ENCODE assay signal across 8 mouse cellular contexts in the genomic region with DNA sequence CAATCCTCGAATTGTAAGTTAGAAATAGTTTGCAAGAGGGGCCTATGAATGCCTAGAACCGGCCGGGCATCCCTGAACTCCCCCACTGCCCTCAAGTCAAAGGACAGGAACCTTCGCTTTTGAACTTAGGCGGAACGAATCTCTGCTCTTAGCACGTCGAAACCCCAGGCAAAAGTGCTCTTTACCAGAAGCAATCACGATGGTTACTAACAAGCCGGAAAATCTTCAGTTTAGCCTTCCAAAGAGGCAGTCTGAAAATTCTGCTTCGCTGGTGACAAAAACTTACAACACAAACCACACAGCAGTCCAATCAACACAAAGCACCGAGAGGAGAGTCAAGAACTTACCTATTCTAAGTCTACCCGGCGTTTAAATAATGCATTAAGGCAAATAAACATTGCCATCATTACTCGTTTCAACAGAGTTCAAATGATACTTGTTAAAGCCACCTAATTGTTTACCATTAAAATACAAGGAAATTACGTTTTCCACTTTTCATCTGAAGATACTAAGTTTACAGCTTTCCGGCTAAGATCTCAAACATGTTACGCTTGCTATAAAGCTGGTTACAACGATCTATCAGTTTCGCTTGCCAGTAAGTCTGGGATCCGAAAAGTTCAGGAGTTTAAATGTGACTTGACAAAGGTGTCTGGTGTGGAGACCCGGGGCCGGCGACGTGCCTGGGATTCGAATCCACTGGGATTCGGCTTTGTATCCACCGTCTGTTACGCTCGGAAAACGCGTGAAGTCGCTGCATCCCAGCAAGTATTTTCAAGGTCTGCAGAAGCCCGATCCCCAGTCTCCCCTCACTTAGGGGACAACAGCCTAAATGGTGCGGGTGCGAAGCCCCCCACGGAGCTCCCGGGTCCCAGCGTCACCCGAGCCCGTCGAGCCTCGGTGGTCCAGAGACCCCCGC. TPM values are rescaled to one million over a fixed set of nuclear protein-coding genes. Genes with fewer than 3 reads are reported as not detected.
DNase-seq lines count a peak whose midpoint lies in the region; ATAC-seq and TF ChIP-seq lines count a peak whose summit lies in the region.

No protein-coding gene starts in this region.

- ATAC-seq in intestine, postnatal 0 days = 0 out of 2 replicates have a peak, but pooled peaks have one; percentile 3
- ATAC-seq in midbrain, embryonic 16.5 days = peak; percentile 73; the same call in 1 of the 2 replicates
- ATAC-seq in stomach, postnatal 0 days (ENCODE audit: low FRiP score, low TSS enrichment) = peak; percentile 33

- peak overlapping the region; percentile 46 for H3K4me3 ChIP-seq in cortical plate, adult 2 months (ENCODE audit: insufficient read depth, low read length)
- peak overlapping the region; percentile 89 for H3K4me3 ChIP-seq in intestine, postnatal 0 days (ENCODE audit: low read depth, low read length)
- H3K4me3 ChIP-seq in limb, embryonic 10.5 days = peak overlapping the region; percentile 82
- H3K4me3 ChIP-seq in midbrain, embryonic 16.5 days (ENCODE audit: low read depth, low read length) = peak overlapping the region; percentile 82
- H3K4me3 ChIP-seq in stomach, postnatal 0 days (ENCODE audit: low read depth, low read length) = peak overlapping the region; percentile 78

- H3K27me3 ChIP-seq in intestine, postnatal 0 days (replicated peaks; ENCODE audit: control insufficient read depth, insufficient read depth, low read length) = no peaks in the 10 kb centered on the region
- H3K27me3 ChIP-seq in limb, embryonic 10.5 days (ENCODE audit: low read depth, poor library complexity, severe bottlenecking) = no peaks in the 10 kb centered on the region
- H3K27me3 ChIP-seq in midbrain, embryonic 16.5 days (ENCODE audit: control insufficient read depth, insufficient read depth, low read depth, low read length) = no peaks in the 10 kb centered on the region
- no peaks in the 10 kb centered on the region for H3K27me3 ChIP-seq in stomach, postnatal 0 days (ENCODE audit: control insufficient read depth, insufficient read depth, low read length)

- H3K4me2 ChIP-seq in intestine, postnatal 0 days (replicated peaks; ENCODE audit: low read depth) = peak overlapping the region; percentile 82
- H3K4me2 ChIP-seq in midbrain, embryonic 16.5 days (ENCODE audit: low read length) = peak overlapping the region; percentile 83
- H3K4me2 ChIP-seq in stomach, postnatal 0 days (replicated peaks; ENCODE audit: low read depth) = peak overlapping the region; percentile 65

- TF ChIP-seq CTCF in cortical plate, adult 2 months (IDR thresholded peaks at IDR 0.05; ENCODE audit: extremely low read depth, insufficient read depth, low read length) = peak; percentile 47
- TF ChIP-seq CTCF in intestine, postnatal 0 days (IDR thresholded peaks at IDR 0.05; ENCODE audit: low read depth) = peak; percentile 64
- TF ChIP-seq CTCF in stomach, postnatal 0 days (IDR thresholded peaks at IDR 0.05; ENCODE audit: low read depth) = peak; percentile 64

- peaks cover 2% of the 10 kb centered on the region; the same call in 1 of the 2 replicates for H3K4me1 ChIP-seq in cortical plate, adult 2 months (ENCODE audit: control insufficient read depth, insufficient read depth, low read length)
- peaks cover 11% of the 10 kb centered on the region for H3K4me1 ChIP-seq in intestine, postnatal 0 days (replicated peaks; ENCODE audit: control insufficient read depth, insufficient read depth, low read length)
- H3K4me1 ChIP-seq in limb, embryonic 10.5 days = peaks cover 29% of the 10 kb centered on the region
- peaks cover 12% of the 10 kb centered on the region for H3K4me1 ChIP-seq in midbrain, embryonic 16.5 days (ENCODE audit: control insufficient read depth, insufficient read depth, low read length)
- no peaks in the 10 kb centered on the region for H3K4me1 ChIP-seq in stomach, postnatal 0 days (replicated peaks; ENCODE audit: control insufficient read depth, insufficient read depth)

- no peaks in the 10 kb centered on the region; the same call in 1 of the 2 replicates for H3K36me3 ChIP-seq in intestine, postnatal 0 days (ENCODE audit: control insufficient read depth, insufficient read depth)
- H3K36me3 ChIP-seq in limb, embryonic 10.5 days = peaks cover 11% of the 10 kb centered on the region
- no peaks in the 10 kb centered on the region for H3K36me3 ChIP-seq in midbrain, embryonic 16.5 days (ENCODE audit: control insufficient read depth, insufficient read depth, low read length)
- H3K36me3 ChIP-seq in stomach, postnatal 0 days (ENCODE audit: control insufficient read depth, insufficient read depth, low read length) = no peaks in the 10 kb centered on the region

- WGBS in intestine, postnatal 0 days = 1% methylated on average over 42 of the region's 44 CpGs
- under 1% methylated on average over 44 of the region's 44 CpGs for WGBS in limb, embryonic 10.5 days
- WGBS in midbrain, embryonic 16.5 days = under 1% methylated on average over 37 of the region's 44 CpGs
- 2% methylated on average over 44 of the region's 44 CpGs for WGBS in stomach, postnatal 0 days

- H3K9ac ChIP-seq in intestine, postnatal 0 days (ENCODE audit: low read depth, low read length) = peak overlapping the region; percentile 75
- peak overlapping the region; percentile 84 for H3K9ac ChIP-seq in midbrain, embryonic 16.5 days (ENCODE audit: low read depth, low read length)
- peak overlapping the region; percentile 75 for H3K9ac ChIP-seq in stomach, postnatal 0 days (ENCODE audit: low read length)

- TF ChIP-seq EP300 in stomach, postnatal 0 days (optimal IDR thresholded peaks at IDR 0.05) = no peak

- peak; percentile 38 for DNase-seq in thymus, postnatal 0 days (ENCODE audit: low spot score)
- no peak for DNase-seq in thymus, postnatal 10 days (ENCODE audit: low spot score in 2 of 2)
- DNase-seq in gastrocnemius, postnatal 4 days (ENCODE audit: low spot score in 2 of 2) = peak; percentile 35 to 67
- peak; percentile 48 for DNase-seq in limb, embryonic 10.5 days (ENCODE audit: low spot score)
- peak; percentile 65 for DNase-seq in stomach, postnatal 0 days (ENCODE audit: low spot score)

- no peak for TF ChIP-seq POLR2A in cortical plate, adult 2 months (IDR thresholded peaks at IDR 0.05; ENCODE audit: extremely low read depth, insufficient read depth, low read length)

- no peak overlapping the region for H3K27ac ChIP-seq in cortical plate, adult 2 months (ENCODE audit: insufficient read depth, low read length)
- H3K27ac ChIP-seq in intestine, postnatal 0 days (ENCODE audit: low read depth, low read length) = peak overlapping the region; percentile 93
- peak overlapping the region; percentile 98 for H3K27ac ChIP-seq in limb, embryonic 10.5 days
- H3K27ac ChIP-seq in midbrain, embryonic 16.5 days (ENCODE audit: low read length) = peak overlapping the region; percentile 79
- peak overlapping the region; percentile 91 for H3K27ac ChIP-seq in stomach, postnatal 0 days (replicated peaks)

- H3K9me3 ChIP-seq in intestine, postnatal 0 days (ENCODE audit: control insufficient read depth) = no peaks in the 10 kb centered on the region
- no peaks in the 10 kb centered on the region for H3K9me3 ChIP-seq in limb, embryonic 10.5 days (replicated peaks)
- no peaks in the 10 kb centered on the region for H3K9me3 ChIP-seq in midbrain, embryonic 16.5 days (replicated peaks; ENCODE audit: control insufficient read depth, low read length, poor library complexity, severe bottlenecking)
- no peaks in the 10 kb centered on the region for H3K9me3 ChIP-seq in stomach, postnatal 0 days (ENCODE audit: control insufficient read depth, low read length)

RNA-seq across cellular contexts. Expression of a gene that starts 0.8 kb away (rescaled TPM):
- polyA plus RNA-seq in thymus, postnatal 0 days (2015; fragmentation: Nextera tagmentation; extraction: Ambion mirVana) = 29.6 and 34.4 TPM in 2 replicates
- polyA plus RNA-seq in cortical plate, adult 2 months (2012; rRNA removed) = 9.2 and 9.8 TPM in 2 replicates
- 10 to 100 TPM; 32.0 to 37.6 TPM for total RNA-seq in gastrocnemius, postnatal 4 days (2021)
- 26.7 and 27.8 TPM in 2 replicates for polyA plus RNA-seq in intestine, postnatal 0 days (2015; fragmentation: Nextera tagmentation; extraction: Ambion mirVana)
- 73.9 and 85.3 TPM in 2 replicates for polyA plus RNA-seq in limb, embryonic 10.5 days (2016; fragmentation: Nextera tagmentation; extraction: Ambion mirVana)
- polyA plus RNA-seq in midbrain, embryonic 16.5 days (2015; fragmentation: Nextera tagmentation; extraction: Ambion mirVana) = 16.6 and 19.4 TPM in 2 replicates
- 31.1 and 32.0 TPM in 2 replicates for polyA plus RNA-seq in stomach, postnatal 0 days (2015; fragmentation: Nextera tagmentation; extraction: Ambion mirVana)

RNA-seq across cellular contexts. Expression of a gene that starts 18.1 kb away (rescaled TPM):
- polyA plus RNA-seq in thymus, postnatal 0 days (2015; fragmentation: Nextera tagmentation; extraction: Ambion mirVana) = 0.06 and 0.07 TPM in 2 replicates
- polyA plus RNA-seq in cortical plate, adult 2 months (2012; rRNA removed) = 0.02 and 0.06 TPM in 2 replicates
- 1 to 10 TPM; 1.2 to 1.3 TPM for total RNA-seq in gastrocnemius, postnatal 4 days (2021)
- 0.14 and 0.16 TPM in 2 replicates for polyA plus RNA-seq in intestine, postnatal 0 days (2015; fragmentation: Nextera tagmentation; extraction: Ambion mirVana)
- polyA plus RNA-seq in limb, embryonic 10.5 days (2016; fragmentation: Nextera tagmentation; extraction: Ambion mirVana) = 0.10 TPM in 1 of 2 replicates, not detected in the other
- polyA plus RNA-seq in midbrain, embryonic 16.5 days (2015; fragmentation: Nextera tagmentation; extraction: Ambion mirVana) = not detected in 2 replicates
- 0.30 and 0.85 TPM in 2 replicates for polyA plus RNA-seq in stomach, postnatal 0 days (2015; fragmentation: Nextera tagmentation; extraction: Ambion mirVana)

Comparison
In these comparisons a context has a peak if more than half of its experiments do, and no peak if none do; other contexts are left out.
1. DNase-seq: peak in thymus, postnatal 0 days (single experiment), gastrocnemius, postnatal 4 days (2 of 2), limb, embryonic 10.5 days (single experiment) and stomach, postnatal 0 days (single experiment); none in thymus, postnatal 10 days (0 of 2).
2. ATAC-seq: peak in every context shown above with its lines; median percentile 73 in midbrain, embryonic 16.5 days; 33 in stomach, postnatal 0 days; 3 in intestine, postnatal 0 days.
3. Peak in every context shown above with its lines, with median percentiles within 50 percentile points of each other: H3K4me3 ChIP-seq, CTCF ChIP-seq, H3K4me2 ChIP-seq and H3K9ac ChIP-seq.